Mouse (Mus musculus) bone marrow macrophage, adult 2 months (primary cell): ENCODE measurements around the gene Mrpl20.

Experiments
- CTCF ChIP-seq: IDR thresholded peaks from 2 replicates; pipeline ENCODE4 v1.5.1; 2012; ENCODE audit warnings: low read depth, mild to moderate bottlenecking, low read length, moderate library complexity
- POLR2A ChIP-seq: IDR thresholded peaks from 2 replicates; pipeline ENCODE4 v1.6.1; 2012; ENCODE audit warnings: mild to moderate bottlenecking, low read depth, low read length, borderline replicate concordance

DNA sequence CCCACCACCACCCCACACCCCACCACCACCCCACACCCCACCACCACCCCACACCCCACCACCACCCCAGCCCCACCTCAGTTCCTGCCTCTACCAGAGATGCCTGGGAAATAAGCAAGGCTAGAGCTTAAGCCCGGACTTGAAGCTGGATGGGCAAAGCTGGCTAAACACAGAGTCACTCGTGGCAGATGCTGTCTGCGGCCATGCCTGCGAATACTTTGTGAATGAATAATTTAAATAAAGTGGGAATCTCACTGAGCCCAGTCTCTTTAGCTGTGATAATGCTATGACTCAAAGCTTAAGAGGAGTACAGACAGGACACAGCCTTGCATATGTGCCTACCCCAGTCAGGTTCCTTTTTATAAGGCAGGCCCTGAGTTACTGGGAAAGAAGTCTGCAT lies 23.2 kb upstream of the Mrpl20 start:
- TF ChIP-seq POLR2A (no peak), CTCF (no peak)
